Mouse (Mus musculus) heart, embryonic 13.5 days (tissue): ENCODE results near the gene BC030870. TPM values are rescaled to one million over a fixed set of nuclear protein-coding genes. Genes with fewer than 3 reads are reported as not detected.
"Not testable (repeated sequence)": the region's sequence is repeated elsewhere in the genome, so short reads cannot be mapped to it uniquely, and the experiment has no call there.

Source experiments
- ATAC-seq: fragments of 200-750 bp; cut with Nextera tagmentation; 2 replicates; pipeline ENCODE4 v1.8.0; 2017; ENCODE audit warnings: moderate TSS enrichment; ENCODE audit not compliant: insufficient number of reproducible peaks, low FRiP score, low TSS enrichment; ENCODE audit errors: extremely low read depth
- H3K27ac ChIP-seq: fragments of 300-500 bp; sonication (generic); replicated peaks from 2 replicates; pipeline ENCODE4 v1.5.1; 2015; ENCODE audit warnings: moderate library complexity, mild to moderate bottlenecking, inconsistent platforms
- H3K27me3 ChIP-seq: fragments of 300-500 bp; sonication (generic); replicated peaks from 2 replicates; pipeline ENCODE4 v1.6.1; 2015; ENCODE audit warnings: mild to moderate bottlenecking, inconsistent platforms
- H3K36me3 ChIP-seq: fragments of 300-500 bp; sonication (generic); 2 replicates; pipeline ENCODE4 v1.6.1; 2015; ENCODE audit warnings: mild to moderate bottlenecking, inconsistent platforms
- H3K4me1 ChIP-seq: fragments of 300-500 bp; sonication (generic); 2 replicates; pipeline ENCODE4 v1.6.1; 2015; ENCODE audit warnings: inconsistent platforms
- H3K4me2 ChIP-seq: fragments of 300-500 bp; sonication (generic); 2 replicates; pipeline ENCODE4 v1.6.1; 2015; ENCODE audit warnings: inconsistent platforms, mild to moderate bottlenecking, moderate library complexity
- H3K4me3 ChIP-seq: fragments of 300-500 bp; sonication (generic); 2 replicates; pipeline ENCODE4 v1.5.1; 2015; ENCODE audit warnings: moderate library complexity, mild to moderate bottlenecking, inconsistent platforms
- H3K9ac ChIP-seq: fragments of 300-500 bp; sonication (generic); 2 replicates; pipeline ENCODE4 v1.6.1; 2015; ENCODE audit warnings: inconsistent platforms, mild to moderate bottlenecking, moderate library complexity
- H3K9me3 ChIP-seq: fragments of 300-500 bp; sonication (generic); 2 replicates; pipeline ENCODE4 v1.6.1; 2016; ENCODE audit warnings: inconsistent platforms
- WGBS: fragments of 180-500 bp; shearing (Covaris S2); methylation state at CpG from one replicate; pipeline ENCODE4 v1.1.7; 2015; ENCODE audit warnings: mixed read lengths; 5-methylcytosine and 5-hydroxymethylcytosine counted together
- polyA plus RNA-seq: library from polyadenylated mRNA; unstranded; fragments of >200 nt; fragmentation: Nextera tagmentation; extraction: Ambion mirVana; gene quantifications from 2 replicates; pipeline ENCODE4 v1.2.1, GENCODE M21; 2015

The BC030870 gene
- 0.09 and 0.12 TPM in 2 replicates for polyA plus RNA-seq

- ATAC-seq, result no peak
- H3K4me1 ChIP-seq, result no peaks in the 10 kb centered on the region
- H3K9ac ChIP-seq, result no peak within 1 kb of the TSS
- H3K27me3 ChIP-seq, result no peaks in the 10 kb centered on the region
- WGBS, result 71% methylated on average over 15 of the region's 15 CpGs
- no peak within 1 kb of the TSS for H3K4me2 ChIP-seq
- no peaks in the 10 kb centered on the region for H3K9me3 ChIP-seq
- no peak within 1 kb of the TSS for H3K4me3 ChIP-seq
- no peaks in the 10 kb centered on the region for H3K36me3 ChIP-seq
- no peak within 1 kb of the TSS for H3K27ac ChIP-seq
Observed at GRCm38 (mm10) chr8:65129199-65129788, at the start of gene BC030870. TSS of gene BC030870 (minus strand) at chr8:65129563.

- Histone ChIP-seq H3K9me3 (no peaks in the 10 kb centered on the region), H3K27ac (no peak overlapping the region), H3K4me2 (no peak overlapping the region), H3K36me3 (no peaks in the 10 kb centered on the region), H3K4me1 (no peaks in the 10 kb centered on the region), H3K4me3 (no peak overlapping the region), H3K27me3 (no peaks in the 10 kb centered on the region), H3K9ac (no peak overlapping the region)
- ATAC-seq, result no peak
- WGBS, result 59% methylated on average over 3 of the region's 3 CpGs
Observed at GRCm38 (mm10) chr8:65174746-65175476, 45.5 kb upstream of the BC030870 start.

- Histone ChIP-seq H3K4me2 (no peak overlapping the region), H3K27me3 (no peaks in the 10 kb centered on the region), H3K4me3 (no peak overlapping the region), H3K9me3 (no peaks in the 10 kb centered on the region), H3K4me1 (no peaks in the 10 kb centered on the region), H3K9ac (no peak overlapping the region), H3K36me3 (no peaks in the 10 kb centered on the region), H3K27ac (no peak overlapping the region)
- ATAC-seq, result no peak
- WGBS, result 73% methylated on average over 3 of the region's 3 CpGs
Observed at GRCm38 (mm10) chr8:65169184-65169583, 39.8 kb upstream of the BC030870 start.

GRCm38 (mm10) chr8:65160676-65161075 lies 31.3 kb upstream of the BC030870 start:
- not testable (repeated sequence) for ATAC-seq, H3K36me3 ChIP-seq
- 67% methylated on average over 1 of the region's 1 CpGs for WGBS

GRCm38 (mm10) chr8:65159096-65159748 lies 29.9 kb upstream of the BC030870 start:
- no peak overlapping the region for H3K4me2 ChIP-seq
- WGBS, result 63% methylated on average over 14 of the region's 14 CpGs
- H3K9me3 ChIP-seq, result no peaks in the 10 kb centered on the region
- no peaks in the 10 kb centered on the region for H3K36me3 ChIP-seq
- H3K9ac ChIP-seq, result no peak overlapping the region
- H3K27ac ChIP-seq, result no peak overlapping the region
- no peak overlapping the region for H3K4me3 ChIP-seq
- H3K4me1 ChIP-seq, result no peaks in the 10 kb centered on the region
- no peak for ATAC-seq
- H3K27me3 ChIP-seq, result no peaks in the 10 kb centered on the region

More at GRCm38 (mm10) chr8:65160676-65161075, 31.3 kb upstream of the BC030870 start:
- not testable (repeated sequence) for H3K4me2 ChIP-seq, H3K4me3 ChIP-seq, H3K9me3 ChIP-seq, H3K27ac ChIP-seq, H3K4me1 ChIP-seq, H3K9ac ChIP-seq, H3K27me3 ChIP-seq

GRCm38 (mm10) chr8:65157901-65158300 lies 28.5 kb upstream of the BC030870 start:
- Histone ChIP-seq H3K4me3 (no peak overlapping the region), H3K36me3 (no peaks in the 10 kb centered on the region), H3K9ac (no peak overlapping the region), H3K4me1 (no peaks in the 10 kb centered on the region), H3K27ac (no peak overlapping the region), H3K4me2 (no peak overlapping the region), H3K9me3 (no peaks in the 10 kb centered on the region), H3K27me3 (no peaks in the 10 kb centered on the region)
- ATAC-seq, result no peak
- WGBS, result 83% methylated on average over 4 of the region's 4 CpGs

GRCm38 (mm10) chr8:65138830-65139466 lies 9.6 kb upstream of the BC030870 start:
- Histone ChIP-seq H3K36me3 (no peaks in the 10 kb centered on the region), H3K4me1 (no peaks in the 10 kb centered on the region), H3K9ac (no peak overlapping the region), H3K27me3 (no peaks in the 10 kb centered on the region), H3K27ac (no peak overlapping the region), H3K9me3 (no peaks in the 10 kb centered on the region), H3K4me2 (no peak overlapping the region), H3K4me3 (no peak overlapping the region)
- ATAC-seq, result no peak
- WGBS, result 42% methylated on average over 3 of the region's 3 CpGs

- H3K4me3 ChIP-seq, result no peak overlapping the region
- no peak overlapping the region for H3K27ac ChIP-seq
- no peaks in the 10 kb centered on the region for H3K36me3 ChIP-seq
- H3K4me1 ChIP-seq, result no peaks in the 10 kb centered on the region
- no peak overlapping the region for H3K9ac ChIP-seq
- no peaks in the 10 kb centered on the region for H3K9me3 ChIP-seq
- no peak for ATAC-seq
- no peaks in the 10 kb centered on the region for H3K27me3 ChIP-seq
- WGBS, result 62% methylated on average over 3 of the region's 3 CpGs
- no peak overlapping the region for H3K4me2 ChIP-seq
Observed at GRCm38 (mm10) chr8:65126454-65126853, 2.9 kb downstream of the BC030870 start.

GRCm38 (mm10) chr8:65126014-65126413 lies 3.3 kb downstream of the BC030870 start:
- Histone ChIP-seq H3K4me3 (no peak overlapping the region), H3K36me3 (no peaks in the 10 kb centered on the region), H3K27me3 (no peaks in the 10 kb centered on the region), H3K4me2 (no peak overlapping the region), H3K9ac (no peak overlapping the region), H3K27ac (no peak overlapping the region), H3K4me1 (no peaks in the 10 kb centered on the region), H3K9me3 (no peaks in the 10 kb centered on the region)
- WGBS, result 68% methylated on average over 1 of the region's 1 CpGs
- no peak for ATAC-seq

- no peaks in the 10 kb centered on the region for H3K27me3 ChIP-seq
- no peak for ATAC-seq
- H3K4me3 ChIP-seq, result no peak overlapping the region
- H3K4me1 ChIP-seq, result no peaks in the 10 kb centered on the region
- H3K9me3 ChIP-seq, result no peaks in the 10 kb centered on the region
- H3K36me3 ChIP-seq, result no peaks in the 10 kb centered on the region
- 62% methylated on average over 6 of the region's 6 CpGs for WGBS
- no peak overlapping the region for H3K27ac ChIP-seq
- no peak overlapping the region for H3K9ac ChIP-seq
- no peak overlapping the region for H3K4me2 ChIP-seq
Observed at GRCm38 (mm10) chr8:65112092-65112491, 17.3 kb downstream of the BC030870 start.

GRCm38 (mm10) chr8:65110285-65110691 lies 19.1 kb downstream of the BC030870 start:
- Histone ChIP-seq H3K36me3 (no peaks in the 10 kb centered on the region), H3K9ac (no peak overlapping the region), H3K4me3 (no peak overlapping the region), H3K9me3 (no peaks in the 10 kb centered on the region), H3K27me3 (no peaks in the 10 kb centered on the region), H3K27ac (no peak overlapping the region), H3K4me1 (no peaks in the 10 kb centered on the region), H3K4me2 (no peak overlapping the region)
- no peak for ATAC-seq
- 38% methylated on average over 5 of the region's 5 CpGs for WGBS
